Mouse (Mus musculus) adrenal gland (tissue): ENCODE measurements at regions not wholly inside any gene's neighbourhood (a gene's known extent, or its start where the extent isn't known, plus 50 kb on each side); places are given as distances from the start of the nearest gene placed in this dataset.

Experiments
- intact Hi-C: fragments of 180-260 bp; cut with DNase I; formaldehyde crosslinking; loops from one replicate; pipeline ENCODE4 v1.15.1; 2025

DNA sequence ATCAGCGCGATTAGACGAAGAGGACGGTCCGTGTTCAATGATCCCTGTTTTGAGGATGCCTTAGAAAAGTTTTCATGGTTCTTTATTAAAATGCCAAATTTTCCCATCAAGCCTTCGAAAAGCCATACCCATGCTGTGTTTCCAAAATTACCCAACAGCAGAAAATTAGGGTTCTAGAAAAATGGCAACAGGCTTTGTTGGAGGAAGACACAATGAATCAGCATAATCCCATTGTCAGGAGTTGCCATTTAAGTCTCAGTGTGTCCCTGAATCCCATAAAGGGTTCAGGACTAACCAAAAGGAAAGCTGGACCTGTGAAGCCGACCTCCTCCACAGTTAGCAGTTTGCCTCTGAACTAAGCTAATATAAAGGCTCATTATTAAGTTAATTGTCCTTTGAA, 247.6 kb downstream of the Nr2f2 start:
- intact Hi-C loops: loop anchor here (5.0 kb wide), 1 partner anchor 213 kb away; no protein-coding TSS in a partner anchor

DNA sequence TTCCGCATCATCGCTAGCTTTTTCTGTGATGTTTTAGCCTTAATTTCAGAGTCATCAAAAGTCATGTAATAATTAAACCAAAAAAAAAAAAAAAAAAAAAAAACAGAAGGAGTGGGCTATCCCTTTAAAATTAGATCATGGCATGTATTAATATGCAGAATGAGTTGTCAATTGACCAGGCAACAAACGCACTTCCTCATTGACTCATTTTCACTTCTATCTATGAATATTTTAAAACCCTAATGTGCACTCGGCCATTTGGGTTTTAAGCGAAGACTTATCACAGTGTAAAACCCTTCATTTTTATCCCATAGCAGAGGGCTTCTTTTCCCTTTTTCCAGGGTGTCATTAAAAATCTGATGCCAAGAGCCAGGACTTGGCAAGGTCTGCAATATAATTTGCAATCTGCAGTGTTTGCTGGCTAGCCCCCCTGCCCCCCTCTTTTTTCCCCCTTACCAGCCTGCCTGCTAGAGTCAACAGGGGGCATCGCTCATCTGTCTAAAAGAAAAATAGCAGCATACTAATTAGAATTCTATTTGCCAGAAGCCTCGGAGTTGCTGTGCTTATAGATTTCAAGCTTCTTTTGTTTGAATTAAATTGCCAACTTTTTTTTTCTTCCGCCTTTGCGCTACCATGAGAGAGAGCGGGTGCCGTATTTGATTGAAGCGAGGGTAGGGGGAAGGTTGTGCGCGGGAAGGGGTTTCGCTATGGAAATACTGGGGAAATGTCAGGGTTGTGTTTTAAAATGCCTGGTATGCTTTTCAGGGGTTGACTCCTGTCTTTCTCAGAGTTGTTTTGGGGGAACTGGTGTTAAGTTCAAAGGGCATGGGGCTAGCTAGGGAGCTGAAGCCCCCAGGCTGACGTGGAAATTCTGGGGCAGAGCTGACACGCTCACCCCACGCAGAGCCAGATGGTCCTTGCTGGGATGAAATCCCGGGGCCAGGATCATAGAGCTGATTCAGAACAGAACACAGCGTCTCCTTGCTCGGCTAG, 248.3 kb downstream of the Nr2f2 start:
- intact Hi-C loops: loop anchor here (5.0 kb wide), 1 partner anchor 214 kb away; no protein-coding TSS in a partner anchor

DNA sequence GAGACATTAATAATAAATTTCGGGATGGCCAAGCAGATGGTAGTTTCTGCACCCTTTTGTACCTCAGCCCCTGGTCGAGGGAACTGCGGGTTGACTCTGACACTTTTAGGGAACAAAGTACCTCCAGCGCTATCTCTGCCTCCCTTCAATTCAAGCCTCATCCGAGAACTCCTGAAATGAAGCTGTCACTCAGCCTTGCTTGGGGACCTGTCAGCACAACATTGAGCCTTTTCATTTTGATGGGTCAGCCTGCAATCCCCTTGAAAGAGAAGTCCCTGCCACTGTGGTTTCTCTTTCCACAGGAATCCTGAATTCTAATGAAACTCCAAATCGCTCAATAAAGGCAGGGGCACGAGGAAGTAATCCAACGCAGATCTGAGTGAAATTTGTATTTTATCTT, 257.5 kb downstream of the Nr2f2 start:
- intact Hi-C loops: no loop called here

DNA sequence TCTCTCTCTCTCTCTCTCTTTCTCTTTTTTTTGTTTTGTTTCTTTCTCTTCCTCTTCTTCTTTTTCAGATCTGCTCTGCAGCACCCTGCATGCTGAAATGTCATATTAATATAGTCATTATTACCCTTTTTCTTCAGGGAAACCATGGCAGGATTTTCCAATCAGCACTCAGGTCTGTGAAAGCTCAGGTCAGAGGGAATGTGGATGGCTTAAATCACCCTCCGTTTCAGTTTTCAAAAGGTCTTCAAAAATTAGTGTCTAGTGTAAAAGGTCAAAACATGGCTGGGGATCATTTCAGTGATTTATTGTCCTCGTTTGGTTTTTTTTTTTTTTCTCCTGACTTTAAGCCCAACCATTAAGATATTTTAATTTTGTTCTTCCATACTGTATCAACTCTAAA, 261.5 kb downstream of the Nr2f2 start:
- intact Hi-C loops: no loop called here

DNA sequence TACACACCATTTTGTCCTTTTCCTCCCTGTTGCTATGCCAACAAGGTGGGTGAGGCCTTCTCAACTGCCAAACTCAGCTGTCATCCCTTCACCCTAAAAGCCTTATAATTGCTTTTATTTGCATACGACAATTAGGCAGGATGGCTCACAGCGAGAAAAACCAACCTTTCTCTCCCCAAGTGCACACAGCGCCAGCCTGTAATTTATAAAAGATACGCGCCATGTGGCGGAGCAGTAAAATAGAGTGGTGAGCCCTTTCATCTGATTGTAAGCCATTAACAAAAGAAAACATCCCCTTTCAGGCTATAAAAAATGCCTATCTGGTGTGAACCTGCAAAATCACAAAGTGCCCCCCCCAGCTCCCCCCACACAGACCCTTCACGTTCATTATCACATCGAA, 262.0 kb downstream of the Nr2f2 start:
- intact Hi-C loops: no loop called here

GRCm38 (mm10) chr7:70103680-70104079, 262.9 kb downstream of the Nr2f2 start:
- intact Hi-C loops: no loop called here

DNA sequence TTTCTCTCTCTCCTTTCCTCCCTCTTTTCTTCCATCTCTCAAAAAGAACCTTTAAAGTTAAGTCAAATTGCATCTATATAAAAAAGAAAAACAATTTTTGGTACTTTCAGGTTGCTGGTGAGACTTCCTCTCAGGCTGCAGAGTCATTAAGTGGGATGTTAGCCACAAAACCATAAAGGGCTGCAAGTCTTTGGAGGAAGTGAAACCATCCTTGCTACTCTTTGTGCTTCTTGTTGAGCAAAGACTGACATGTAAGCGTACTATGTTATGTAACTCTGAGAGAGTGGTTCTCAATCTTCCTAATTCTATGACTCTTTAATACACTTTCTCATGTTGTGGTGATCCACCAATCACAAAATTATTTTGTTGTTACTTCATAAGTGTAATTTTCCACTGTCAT, 267.5 kb downstream of the Nr2f2 start:
- intact Hi-C loops: no loop called here

GRCm38 (mm10) chr7:70093916-70094784, 272.4 kb downstream of the Nr2f2 start:
- intact Hi-C loops: no loop called here

DNA sequence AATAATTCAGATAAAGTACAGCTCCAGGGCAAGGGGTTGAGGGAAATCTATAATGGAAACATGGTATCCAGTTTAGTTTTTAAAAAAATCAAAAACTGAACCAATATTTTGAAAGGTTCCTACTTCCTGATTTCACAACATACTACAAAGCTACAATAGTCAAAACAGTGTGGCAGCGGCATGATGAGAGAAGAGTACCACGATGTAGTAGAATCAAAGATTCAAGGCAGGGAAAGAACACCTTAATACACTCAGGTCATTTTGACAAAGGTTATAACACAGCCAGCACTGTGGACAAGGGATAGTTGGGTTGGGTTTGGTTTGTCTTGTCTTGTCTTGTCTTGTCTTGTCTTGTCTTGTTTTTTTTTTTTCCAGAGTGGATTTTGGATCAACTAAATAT, 274.4 kb downstream of the Nr2f2 start:
- intact Hi-C loops: no loop called here

DNA sequence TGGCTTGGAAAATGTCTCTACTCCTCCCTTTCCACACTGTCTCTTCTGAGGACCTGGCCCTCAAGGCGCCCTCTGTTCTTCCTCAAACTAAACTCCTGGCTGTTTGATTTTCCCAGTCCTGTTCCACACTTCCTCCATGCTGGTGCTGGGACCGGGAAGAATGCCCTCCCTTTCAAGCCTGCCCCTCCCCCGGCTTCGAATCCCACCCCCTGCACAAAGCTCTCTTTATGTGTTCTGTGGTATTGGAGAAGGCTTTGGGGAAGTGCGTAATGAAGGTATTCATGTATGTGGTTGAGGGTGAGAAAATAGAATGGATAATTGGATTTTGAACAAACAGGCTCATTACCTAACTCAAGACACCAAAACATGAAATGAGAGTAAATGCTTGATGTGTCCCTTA, 277.4 kb downstream of the Nr2f2 start:
- intact Hi-C loops: no loop called here

GRCm38 (mm10) chr7:70069662-70070061, 296.9 kb downstream of the Nr2f2 start:
- intact Hi-C loops: no loop called here

- intact Hi-C loops: no loop called here
Measured at GRCm38 (mm10) chr7:70067828-70068719, 298.5 kb downstream of the Nr2f2 start.

- intact Hi-C loops: no loop called here
Measured at GRCm38 (mm10) chr7:70067071-70067470, 299.5 kb downstream of the Nr2f2 start.

DNA sequence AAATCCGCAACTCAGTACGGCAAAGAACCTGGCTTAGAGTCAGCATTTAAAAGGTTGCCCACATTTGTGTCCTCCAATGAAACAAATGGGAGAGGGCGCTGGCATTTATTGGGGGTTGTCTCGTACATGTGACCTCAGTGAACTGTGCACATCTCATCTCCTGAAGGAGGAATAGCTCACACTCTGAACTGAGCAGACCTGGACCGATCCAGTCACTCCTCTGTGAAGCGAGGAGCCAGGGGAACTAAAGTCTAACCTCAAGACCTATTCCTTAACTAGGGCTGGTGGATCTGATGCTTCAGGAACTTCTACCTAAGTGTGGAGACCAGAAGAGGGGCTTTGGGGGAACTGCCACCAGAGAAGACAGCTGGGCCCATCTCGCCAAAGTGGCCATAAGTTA, 300.1 kb downstream of the Nr2f2 start:
- intact Hi-C loops: no loop called here

- intact Hi-C loops: no loop called here
Measured at GRCm38 (mm10) chr7:70065471-70066130, 300.9 kb downstream of the Nr2f2 start.

- intact Hi-C loops: no loop called here
Measured at GRCm38 (mm10) chr7:70047415-70047753, 319.2 kb downstream of the Nr2f2 start.

DNA sequence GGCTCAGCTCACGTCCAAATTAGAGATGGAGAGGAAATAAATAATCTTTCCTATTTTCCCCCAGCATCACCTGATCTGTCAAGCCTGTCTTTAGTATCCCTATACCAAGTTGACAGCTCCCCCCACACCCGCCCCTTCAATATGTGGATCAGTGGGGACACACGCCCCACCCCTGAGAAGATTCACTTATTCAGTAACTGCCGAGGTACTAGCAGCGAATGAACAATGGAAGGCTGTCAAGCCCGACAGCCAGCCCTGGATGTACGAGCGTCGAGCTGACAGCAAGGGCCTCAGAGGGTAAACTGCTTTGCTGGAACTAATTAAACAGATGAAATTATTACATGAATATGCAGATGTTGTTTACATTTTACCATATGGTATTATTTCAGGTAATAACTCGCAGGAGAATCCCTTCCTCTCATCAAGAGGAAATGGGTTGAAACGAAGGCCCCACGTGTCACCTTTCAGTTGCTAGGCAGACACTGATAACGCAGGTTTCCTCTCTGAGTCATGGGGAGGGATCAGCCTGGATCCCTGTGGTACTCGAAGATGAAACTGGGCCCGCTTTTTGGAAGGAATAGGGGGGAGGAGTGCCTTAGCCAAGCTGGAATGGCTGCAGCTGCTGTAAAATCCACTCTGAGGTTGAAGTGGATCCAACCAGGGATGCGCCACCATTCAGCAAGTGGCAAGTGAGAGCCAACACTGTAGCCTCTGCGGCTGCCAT, 319.7 kb downstream of the Nr2f2 start:
- intact Hi-C loops: no loop called here

DNA sequence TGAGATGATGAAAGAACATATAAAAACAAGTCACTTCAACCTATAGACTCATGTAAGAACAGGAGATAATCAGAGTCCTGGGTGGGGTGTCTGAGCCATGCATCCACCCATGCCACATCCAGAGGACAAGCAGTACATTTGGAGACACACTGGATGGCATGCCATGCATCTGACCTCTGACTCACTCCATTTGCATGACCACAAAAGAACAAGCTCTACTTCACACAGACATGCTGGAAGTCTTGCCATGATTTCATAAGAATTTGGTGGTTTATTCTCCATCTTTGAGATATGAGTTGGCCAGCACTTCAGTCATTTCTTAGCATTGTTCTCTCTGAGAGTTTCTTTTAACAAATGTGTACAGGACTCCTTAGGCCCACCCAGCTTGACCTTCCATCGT, 329.5 kb downstream of the Nr2f2 start:
- intact Hi-C loops: no loop called here

GRCm38 (mm10) chr7:70032857-70033256, 333.7 kb downstream of the Nr2f2 start:
- intact Hi-C loops: no loop called here

- intact Hi-C loops: no loop called here
Measured at GRCm38 (mm10) chr7:70029311-70029710, 337.2 kb downstream of the Nr2f2 start.
